Mouse (Mus musculus): ENCODE results near the gene Creg1. TPM values are rescaled to one million over a fixed set of nuclear protein-coding genes. Genes with fewer than 3 reads are reported as not detected.
A peak's percentile ranks its signal among the peaks of the same experiment; 100 is the strongest.

Gene Creg1
- total RNA-seq, 1 experiment = 15.7 TPM

- H3K27ac ChIP-seq (ENCODE audit: insufficient read depth, low read depth, low read length, poor library complexity, severe bottlenecking) = no peak overlapping the region
- H3K9ac ChIP-seq (ENCODE audit: insufficient read depth, low read depth, low read length, poor library complexity, severe bottlenecking) = 0 out of 2 replicates have a peak overlapping the region, but pooled peaks have one; percentile 9
Measured at GRCm38 (mm10) chr1:165764571-165764970, 1.0 kb downstream of the Creg1 start.

GRCm38 (mm10) chr1:165765041-165765440 is 1.5 kb downstream of the Creg1 start:
- no peak overlapping the region for H3K27ac ChIP-seq (ENCODE audit: insufficient read depth, low read depth, low read length, poor library complexity, severe bottlenecking)
- in situ Hi-C loops (cut with MboI; ENCODE audit: low sequenced_read_pairs in 2 of 2, unreplicated experiment in 2 of 2) = no loop called here
- H3K9ac ChIP-seq (ENCODE audit: insufficient read depth, low read depth, low read length, poor library complexity, severe bottlenecking) = no peak overlapping the region
- TF ChIP-seq ZNF384 (IDR thresholded peaks at IDR 0.05; ENCODE audit: low read depth, low read length) (no peak), HCFC1 (IDR thresholded peaks at IDR 0.05; ENCODE audit: borderline replicate concordance, insufficient read depth, low read length) (no peak)
- H3K9me3 ChIP-seq (ENCODE audit: control insufficient read depth, insufficient read depth, low read depth, low read length) = no peaks in the 10 kb centered on the region
- H3K4me1 ChIP-seq (ENCODE audit: control insufficient read depth in 2 of 2, insufficient read depth in 2 of 2, low read length in 2 of 2, poor library complexity in 1 of 2) = peaks cover 6 to 8% of the 10 kb centered on the region in 2 experiments; a peak in 1 of 4 replicates
- H3K36me3 ChIP-seq (ENCODE audit: control insufficient read depth, insufficient read depth, low read length, poor library complexity, severe bottlenecking) = no peaks in the 10 kb centered on the region
- no peak overlapping the region for H3K4me3 ChIP-seq (ENCODE audit: insufficient read depth in 1 of 2, low read depth in 1 of 2, low read length in 2 of 2, poor library complexity in 1 of 2, severe bottlenecking in 1 of 2)
- no peak for DNase-seq (ENCODE audit: low read depth, low spot score)

More at GRCm38 (mm10) chr1:165764571-165764970, 1.0 kb downstream of the Creg1 start:
- DNase-seq (ENCODE audit: low read depth, low spot score) = no peak
- TF ChIP-seq HCFC1 (IDR thresholded peaks at IDR 0.05; ENCODE audit: borderline replicate concordance, insufficient read depth, low read length) = no peak
- no peak for TF ChIP-seq ZNF384 (IDR thresholded peaks at IDR 0.05; ENCODE audit: low read depth, low read length)
- Histone ChIP-seq H3K4me3 (ENCODE audit: insufficient read depth in 1 of 2, low read depth in 1 of 2, low read length in 2 of 2, poor library complexity in 1 of 2, severe bottlenecking in 1 of 2) (peak overlapping the region; percentile 68 to 87), H3K4me1 (ENCODE audit: control insufficient read depth in 2 of 2, insufficient read depth in 2 of 2, low read length in 2 of 2, poor library complexity in 1 of 2) (peaks cover 6 to 7% of the 10 kb centered on the region in 2 experiments; a peak in 1 of 4 replicates), H3K9me3 (ENCODE audit: control insufficient read depth, insufficient read depth, low read depth, low read length) (no peaks in the 10 kb centered on the region), H3K36me3 (ENCODE audit: control insufficient read depth, insufficient read depth, low read length, poor library complexity, severe bottlenecking) (no peaks in the 10 kb centered on the region)
- in situ Hi-C loops (cut with MboI; ENCODE audit: low sequenced_read_pairs in 2 of 2, unreplicated experiment in 2 of 2) = no loop called here

- DNase-seq (ENCODE audit: low read depth, low spot score) = no peak
- peaks cover 12 to 15% of the 10 kb centered on the region in 2 experiments; a peak in 3 of 4 replicates for H3K4me1 ChIP-seq (ENCODE audit: control insufficient read depth in 2 of 2, insufficient read depth in 2 of 2, low read length in 2 of 2, poor library complexity in 1 of 2)
- TF ChIP-seq MAFK (IDR thresholded peaks at IDR 0.05; ENCODE audit: insufficient read depth, low read depth, low read length) (no peak), ZNF384 (IDR thresholded peaks at IDR 0.05; ENCODE audit: low read depth, low read length) (no peak), ZC3H11A (IDR thresholded peaks at IDR 0.05; ENCODE audit: borderline replicate concordance, low read depth, low read length) (no peak), CHD2 (IDR thresholded peaks at IDR 0.05; ENCODE audit: low read depth, low read length) (no peak), HCFC1 (IDR thresholded peaks at IDR 0.05; ENCODE audit: borderline replicate concordance, insufficient read depth, low read length) (no peak)
- in situ Hi-C loops (cut with MboI; ENCODE audit: low sequenced_read_pairs in 2 of 2, unreplicated experiment in 2 of 2) = no loop called here
- no peaks in the 10 kb centered on the region for H3K9me3 ChIP-seq (ENCODE audit: control insufficient read depth, insufficient read depth, low read depth, low read length)
- H3K36me3 ChIP-seq (ENCODE audit: control insufficient read depth, insufficient read depth, low read length, poor library complexity, severe bottlenecking) = no peaks in the 10 kb centered on the region
- no peak overlapping the region for H3K27ac ChIP-seq (ENCODE audit: insufficient read depth, low read depth, low read length, poor library complexity, severe bottlenecking)
- no peak overlapping the region for H3K4me3 ChIP-seq (ENCODE audit: insufficient read depth in 1 of 2, low read depth in 1 of 2, low read length in 2 of 2, poor library complexity in 1 of 2, severe bottlenecking in 1 of 2)
- H3K9ac ChIP-seq (ENCODE audit: insufficient read depth, low read depth, low read length, poor library complexity, severe bottlenecking) = no peak overlapping the region
Measured at GRCm38 (mm10) chr1:165765651-165766294, 2.2 kb downstream of the Creg1 start.

GRCm38 (mm10) chr1:165766295-165766890 is 2.8 kb downstream of the Creg1 start:
- Histone ChIP-seq H3K4me1 (ENCODE audit: control insufficient read depth in 2 of 2, insufficient read depth in 2 of 2, low read length in 2 of 2, poor library complexity in 1 of 2) (peaks cover 15 to 17% of the 10 kb centered on the region in 2 experiments), H3K9ac (ENCODE audit: insufficient read depth, low read depth, low read length, poor library complexity, severe bottlenecking) (no peak overlapping the region), H3K9me3 (ENCODE audit: control insufficient read depth, insufficient read depth, low read depth, low read length) (no peaks in the 10 kb centered on the region), H3K36me3 (ENCODE audit: control insufficient read depth, insufficient read depth, low read length, poor library complexity, severe bottlenecking) (no peaks in the 10 kb centered on the region), H3K4me3 (ENCODE audit: insufficient read depth in 1 of 2, low read depth in 1 of 2, low read length in 2 of 2, poor library complexity in 1 of 2, severe bottlenecking in 1 of 2) (no peak overlapping the region), H3K27ac (ENCODE audit: insufficient read depth, low read depth, low read length, poor library complexity, severe bottlenecking) (no peak overlapping the region)
- in situ Hi-C loops (cut with MboI; ENCODE audit: low sequenced_read_pairs in 2 of 2, unreplicated experiment in 2 of 2) = no loop called here
- DNase-seq (ENCODE audit: low read depth, low spot score) = no peak
- no peak for TF ChIP-seq ZC3H11A (IDR thresholded peaks at IDR 0.05; ENCODE audit: borderline replicate concordance, low read depth, low read length)
- no peak for TF ChIP-seq HCFC1 (IDR thresholded peaks at IDR 0.05; ENCODE audit: borderline replicate concordance, insufficient read depth, low read length)
- TF ChIP-seq ZNF384 (IDR thresholded peaks at IDR 0.05; ENCODE audit: low read depth, low read length) = no peak
- TF ChIP-seq MAFK (IDR thresholded peaks at IDR 0.05; ENCODE audit: insufficient read depth, low read depth, low read length) = no peak
- TF ChIP-seq CHD2 (IDR thresholded peaks at IDR 0.05; ENCODE audit: low read depth, low read length) = no peak

Data from ES-E14 (cell line).